Mouse (Mus musculus) stomach, postnatal 0 days (tissue): Measurements from ENCODE around the gene Rab7b.

Experiments
- CTCF ChIP-seq: IDR thresholded peaks from 2 replicates; pipeline ENCODE4 v1.5.1; 2016; ENCODE audit warnings: antibody characterized with exemption, low read depth, mild to moderate bottlenecking, moderate library complexity
- EP300 ChIP-seq: optimal IDR thresholded peaks from 2 replicates; pipeline ENCODE3; 2016; ENCODE audit warnings: antibody characterized with exemption

GRCm38 (mm10) chr1:131657945-131658354 lies 30.5 kb upstream of the Rab7b start:
- TF ChIP-seq CTCF: peak; percentile 94
- no peak for TF ChIP-seq EP300
